Mouse (Mus musculus) hindbrain, embryonic 14.5 days (tissue): ENCODE results near the gene Qpctl. TPM values are rescaled to one million over a fixed set of nuclear protein-coding genes. Genes with fewer than 3 reads are reported as not detected.
A peak's percentile ranks its signal among the peaks of the same experiment; 100 is the strongest.

Experiments used
- ATAC-seq: fragments of 200-750 bp; cut with Nextera tagmentation; 2 replicates; pipeline ENCODE4 v1.8.0; 2017; ENCODE audit warnings: moderate number of reproducible peaks, mild to moderate bottlenecking, moderate TSS enrichment, moderate library complexity; ENCODE audit not compliant: low FRiP score
- DNase-seq: peaks from one replicate; pipeline ENCODE4 v3.0.0-alpha.2; 2015; ENCODE audit warnings: low spot score
- H3K27ac ChIP-seq: fragments of 300-500 bp; sonication (generic); 2 replicates; pipeline ENCODE4 v1.5.1; 2014; ENCODE audit warnings: mild to moderate bottlenecking, moderate library complexity
- H3K27me3 ChIP-seq: fragments of 300-500 bp; sonication (generic); 2 replicates; pipeline ENCODE4 v1.6.1; 2014; ENCODE audit warnings: mild to moderate bottlenecking, low read length, mixed read lengths; ENCODE audit not compliant: control insufficient read depth, insufficient read depth
- H3K36me3 ChIP-seq: fragments of 300-500 bp; sonication (generic); replicated peaks from 2 replicates; pipeline ENCODE4 v1.6.1; 2014; ENCODE audit not compliant: control insufficient read depth, insufficient read depth
- H3K4me1 ChIP-seq: fragments of 300-500 bp; sonication (generic); replicated peaks from 2 replicates; pipeline ENCODE4 v1.6.1; 2014; ENCODE audit warnings: antibody characterized with exemption, low read length, mixed read lengths; ENCODE audit not compliant: control insufficient read depth, insufficient read depth
- H3K4me2 ChIP-seq: fragments of 300-500 bp; sonication (generic); replicated peaks from 2 replicates; pipeline ENCODE4 v1.6.1; 2014; ENCODE audit warnings: mild to moderate bottlenecking, moderate library complexity
- H3K4me3 ChIP-seq: fragments of 300-500 bp; sonication (generic); replicated peaks from 2 replicates; pipeline ENCODE4 v1.5.1; 2014; ENCODE audit warnings: mild to moderate bottlenecking, low read length
- H3K9ac ChIP-seq: fragments of 300-500 bp; sonication (generic); 2 replicates; pipeline ENCODE4 v1.6.1; 2014
- H3K9me3 ChIP-seq: fragments of 300-500 bp; sonication (generic); 2 replicates; pipeline ENCODE4 v1.6.1; 2016; ENCODE audit warnings: low read length; ENCODE audit not compliant: control insufficient read depth
- WGBS: fragments of 180-500 bp; shearing (Covaris S2); extraction: QIAGEN DNeasy Blood & Tissue Kit; methylation state at CpG from one replicate; pipeline ENCODE4 v1.1.7; 2014; 5-methylcytosine and 5-hydroxymethylcytosine counted together
- polyA plus RNA-seq: library from polyadenylated mRNA; unstranded; fragments of >200 nt; fragmentation: Nextera tagmentation; extraction: Ambion mirVana; gene quantifications from 2 replicates; pipeline ENCODE4 v1.2.1, GENCODE M21; 2014

The Qpctl gene
- polyA plus RNA-seq, 1 experiment from 2014 or later: 19.1 TPM

- 92% methylated on average over 8 of the region's 8 CpGs for WGBS
- DNase-seq (no peak), ATAC-seq (peak; percentile 0; the same call in 1 of the 2 replicates)
- 0 out of 2 replicates have a peak, but pooled peaks cover 3% of the 10 kb centered on the region for H3K9me3 ChIP-seq
- no peak overlapping the region for H3K4me3 ChIP-seq
- H3K4me2 ChIP-seq: peak overlapping the region; percentile 17
- peaks cover 11% of the 10 kb centered on the region for H3K4me1 ChIP-seq
- H3K9ac ChIP-seq: no peak overlapping the region
- H3K27ac ChIP-seq: no peak overlapping the region
- no peaks in the 10 kb centered on the region for H3K36me3 ChIP-seq
- H3K27me3 ChIP-seq: no peaks in the 10 kb centered on the region
Measured at GRCm38 (mm10) chr7:19119083-19119482, 30.0 kb downstream of the Qpctl start.

GRCm38 (mm10) chr7:19118028-19118771 is 30.9 kb downstream of the Qpctl start, which contains the start of gene Gm4969:
Gm4969 (minus strand) TSS chr7:19118368.
- H3K36me3 ChIP-seq: no peaks in the 10 kb centered on the region
- DNase-seq: peak; percentile 70
- peak within 1 kb of the TSS; percentile 27 for H3K4me3 ChIP-seq
- WGBS: 20% methylated on average over 57 of the region's 64 CpGs
- H3K9me3 ChIP-seq: 0 out of 2 replicates have a peak, but pooled peaks cover 3% of the 10 kb centered on the region
- H3K4me2 ChIP-seq: peak within 1 kb of the TSS; percentile 49
- H3K27ac ChIP-seq: no peak within 1 kb of the TSS
- H3K9ac ChIP-seq: peak within 1 kb of the TSS; percentile 13; the same call in 1 of the 2 replicates
- H3K4me1 ChIP-seq: peaks cover 11% of the 10 kb centered on the region
- no peaks in the 10 kb centered on the region for H3K27me3 ChIP-seq
- ATAC-seq: peak; percentile 61

- Histone ChIP-seq H3K4me3 (no peak overlapping the region), H3K9ac (no peak overlapping the region), H3K4me2 (no peak overlapping the region), H3K4me1 (no peaks in the 10 kb centered on the region), H3K36me3 (no peaks in the 10 kb centered on the region), H3K27me3 (no peaks in the 10 kb centered on the region), H3K9me3 (no peaks in the 10 kb centered on the region), H3K27ac (no peak overlapping the region)
- DNase-seq (no peak), ATAC-seq (no peak)
- WGBS: 81% methylated on average over 1 of the region's 1 CpGs
Measured at GRCm38 (mm10) chr7:19109565-19109964, 39.5 kb downstream of the Qpctl start.

GRCm38 (mm10) chr7:19107436-19107835 is 41.7 kb downstream of the Qpctl start:
- no peak for ATAC-seq
- no peak overlapping the region for H3K9ac ChIP-seq
- no peaks in the 10 kb centered on the region for H3K4me1 ChIP-seq
- WGBS: 51% methylated on average over 3 of the region's 3 CpGs
- no peak overlapping the region for H3K4me3 ChIP-seq
- no peaks in the 10 kb centered on the region for H3K36me3 ChIP-seq
- no peak for DNase-seq
- no peaks in the 10 kb centered on the region for H3K9me3 ChIP-seq
- H3K27ac ChIP-seq: no peak overlapping the region
- no peaks in the 10 kb centered on the region for H3K27me3 ChIP-seq
- H3K4me2 ChIP-seq: no peak overlapping the region

GRCm38 (mm10) chr7:19104486-19104885 is 44.6 kb downstream of the Qpctl start:
- Histone ChIP-seq H3K4me2 (no peak overlapping the region), H3K27ac (no peak overlapping the region), H3K4me1 (no peaks in the 10 kb centered on the region), H3K36me3 (no peaks in the 10 kb centered on the region), H3K27me3 (no peaks in the 10 kb centered on the region), H3K4me3 (no peak overlapping the region), H3K9me3 (no peaks in the 10 kb centered on the region), H3K9ac (no peak overlapping the region)
- no peak for DNase-seq
- WGBS: 83% methylated on average over 2 of the region's 2 CpGs
- ATAC-seq: no peak

- no peak for ATAC-seq
- Histone ChIP-seq H3K9ac (no peak overlapping the region), H3K36me3 (no peaks in the 10 kb centered on the region)
Measured at GRCm38 (mm10) chr7:19103741-19104140, 45.4 kb downstream of the Qpctl start.

GRCm38 (mm10) chr7:19100290-19100689 is 48.8 kb downstream of the Qpctl start:
- H3K9ac ChIP-seq: no peak overlapping the region
- H3K4me3 ChIP-seq: no peak overlapping the region
- no peak for DNase-seq
- peaks cover 11% of the 10 kb centered on the region; the same call in 1 of the 2 replicates for H3K4me1 ChIP-seq
- no peak overlapping the region for H3K27ac ChIP-seq
- H3K9me3 ChIP-seq: no peaks in the 10 kb centered on the region
- H3K36me3 ChIP-seq: no peaks in the 10 kb centered on the region
- ATAC-seq: no peak
- peaks cover 3% of the 10 kb centered on the region; the same call in 1 of the 2 replicates for H3K27me3 ChIP-seq
- H3K4me2 ChIP-seq: no peak overlapping the region
- WGBS: 94% methylated on average over 1 of the region's 1 CpGs

More at GRCm38 (mm10) chr7:19103741-19104140, 45.4 kb downstream of the Qpctl start:
- Histone ChIP-seq H3K27me3 (no peaks in the 10 kb centered on the region), H3K9me3 (no peaks in the 10 kb centered on the region), H3K4me3 (no peak overlapping the region), H3K4me1 (no peaks in the 10 kb centered on the region), H3K4me2 (no peak overlapping the region), H3K27ac (no peak overlapping the region)
- no peak for DNase-seq

- Histone ChIP-seq H3K36me3 (no peaks in the 10 kb centered on the region), H3K27ac (no peak overlapping the region), H3K9me3 (no peaks in the 10 kb centered on the region), H3K4me1 (peaks cover 12% of the 10 kb centered on the region; the same call in 1 of the 2 replicates), H3K4me3 (no peak overlapping the region), H3K27me3 (peaks cover 13% of the 10 kb centered on the region; the same call in 1 of the 2 replicates), H3K4me2 (no peak overlapping the region), H3K9ac (no peak overlapping the region)
- WGBS: 54% methylated on average over 7 of the region's 7 CpGs
- ATAC-seq (no peak), DNase-seq (no peak)
Measured at GRCm38 (mm10) chr7:19098811-19099210, 50.3 kb downstream of the Qpctl start.

- Histone ChIP-seq H3K9ac (no peak overlapping the region), H3K4me3 (no peak overlapping the region), H3K4me2 (no peak overlapping the region), H3K27ac (no peak overlapping the region), H3K4me1 (peaks cover 20% of the 10 kb centered on the region; the same call in 1 of the 2 replicates), H3K9me3 (no peaks in the 10 kb centered on the region), H3K27me3 (peaks cover 13% of the 10 kb centered on the region; the same call in 1 of the 2 replicates), H3K36me3 (no peaks in the 10 kb centered on the region)
- DNase-seq: no peak
- ATAC-seq: no peak
Measured at GRCm38 (mm10) chr7:19097863-19098262, 51.2 kb downstream of the Qpctl start.
